Mouse (Mus musculus): ENCODE results near the gene Pip5k1b. TPM values are rescaled to one million over a fixed set of nuclear protein-coding genes. Genes with fewer than 3 reads are reported as not detected.
"Not testable (repeated sequence)": the region's sequence is repeated elsewhere in the genome, so short reads cannot be mapped to it uniquely, and the experiment has no call there.

Pip5k1b gene
- 10 to 100 TPM; 24.1 to 25.8 TPM for total RNA-seq (2021)
- long read RNA-seq, experiment 1, transcript Pip5k1b-201 (15 exons, 2,573 nt) = major isoform, 18 of 24 reads
- long read RNA-seq, experiment 1, partial matches to known transcripts = 5 of 24 reads
- long read RNA-seq, experiment 1, other reads (novel, unspliced or antisense) = 1 of 24 reads
- long read RNA-seq, experiment 2, transcript Pip5k1b-201 (15 exons, 2,573 nt) = major isoform, 16 of 24 reads
- long read RNA-seq, experiment 2, partial matches to known transcripts = 5 of 24 reads
- long read RNA-seq, experiment 2, other reads (novel, unspliced or antisense) = 3 of 24 reads

- peak in 1 of 2 experiments; percentile 36 for DNase-seq (ENCODE audit: low spot score in 2 of 2)
Measured at GRCm38 (mm10) chr19:24555466-24555903, at the start of gene Pip5k1b. Pip5k1b (minus strand) TSS chr19:24555872.

DNA sequence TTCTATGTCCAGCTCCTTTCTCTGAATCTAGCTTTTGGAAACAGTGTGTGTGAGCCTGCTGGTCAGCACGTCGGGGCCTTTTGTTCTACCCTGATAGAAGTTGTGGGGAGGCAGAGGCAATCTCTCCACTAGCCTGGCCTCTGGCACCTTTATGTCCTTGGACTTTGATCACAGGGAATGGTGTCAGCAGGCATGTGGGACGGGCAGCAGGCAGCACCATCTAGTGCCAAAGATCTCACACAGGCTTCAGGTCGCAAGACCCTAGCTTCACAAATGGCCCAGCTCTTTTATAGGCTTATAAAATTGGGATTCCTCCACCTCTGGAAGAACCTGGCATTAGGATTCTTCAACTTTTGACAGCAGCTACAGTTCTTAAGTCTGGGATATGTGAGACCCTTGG is 48.4 kb upstream of the Pip5k1b start:
- DNase-seq (ENCODE audit: low spot score in 2 of 2) = no peak

GRCm38 (mm10) chr19:24603431-24603830 is 47.8 kb upstream of the Pip5k1b start:
- no peak for DNase-seq (ENCODE audit: low spot score in 2 of 2)

- no peak for DNase-seq (ENCODE audit: low spot score in 2 of 2)
Measured at GRCm38 (mm10) chr19:24586726-24587125, 31.1 kb upstream of the Pip5k1b start.

DNA sequence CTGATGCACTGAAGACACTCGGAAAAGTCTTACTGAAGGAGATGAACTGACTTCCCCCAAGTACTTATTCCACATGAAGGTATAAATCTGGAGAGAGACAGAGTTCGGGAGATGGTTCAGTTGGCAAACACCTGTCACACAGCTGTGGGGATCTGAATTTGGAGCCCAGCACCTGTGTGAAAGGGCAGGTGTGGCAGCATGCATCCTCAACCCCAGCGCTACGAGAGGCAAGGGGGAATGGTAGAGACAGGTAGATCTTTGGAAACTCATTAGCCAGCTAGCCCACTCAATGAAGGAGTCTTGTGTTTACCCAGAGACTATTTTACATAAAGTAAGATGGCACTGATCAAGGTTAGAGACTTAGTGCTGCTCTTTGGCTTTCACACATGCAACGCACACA is 29.5 kb upstream of the Pip5k1b start:
- DNase-seq (ENCODE audit: low spot score in 2 of 2) = no peak

DNA sequence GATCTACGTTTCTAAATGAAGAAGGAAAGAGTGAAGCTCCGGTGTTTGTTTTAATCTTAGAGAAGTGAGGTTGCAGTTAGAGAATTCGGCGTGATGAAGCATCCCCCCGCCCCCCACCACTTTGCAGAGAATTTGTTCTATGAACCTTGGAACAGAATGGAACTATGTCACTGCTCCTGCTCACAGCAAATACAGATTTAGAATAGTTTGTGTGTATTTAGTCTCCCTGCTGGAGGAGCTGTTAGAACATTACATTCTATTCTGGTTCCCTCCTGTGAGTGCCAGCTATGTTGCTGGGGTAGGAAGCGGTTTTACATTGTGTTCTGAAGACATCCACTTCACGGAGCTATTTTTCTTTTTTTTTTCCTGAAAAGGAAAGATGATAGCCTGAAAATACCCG is 28.3 kb upstream of the Pip5k1b start:
- peak; percentile 5 to 12 for DNase-seq (ENCODE audit: low spot score in 2 of 2)

DNA sequence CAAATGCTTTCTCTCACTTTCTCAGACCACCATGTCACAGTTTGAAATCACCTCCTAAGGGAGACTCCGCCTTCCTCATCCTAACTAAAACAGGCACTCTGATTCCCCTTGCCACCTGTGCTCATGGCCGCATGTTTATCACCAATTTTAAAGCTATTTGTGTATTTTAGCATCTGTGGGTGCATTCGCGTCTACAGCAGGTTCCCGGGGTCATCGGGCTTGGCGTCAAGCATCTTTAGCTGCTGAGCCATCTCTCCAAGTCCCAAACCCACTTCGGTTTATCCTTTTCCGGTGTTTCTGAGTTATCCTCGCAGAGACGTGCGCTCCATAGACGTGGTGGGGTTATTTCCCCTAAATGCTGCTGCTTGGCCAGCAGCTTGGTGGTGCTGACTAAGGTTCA is 20.5 kb upstream of the Pip5k1b start:
- DNase-seq (ENCODE audit: low spot score in 2 of 2) = no peak

GRCm38 (mm10) chr19:24571756-24572181 is 16.1 kb upstream of the Pip5k1b start:
- no peak for DNase-seq (ENCODE audit: low spot score in 2 of 2)

DNA sequence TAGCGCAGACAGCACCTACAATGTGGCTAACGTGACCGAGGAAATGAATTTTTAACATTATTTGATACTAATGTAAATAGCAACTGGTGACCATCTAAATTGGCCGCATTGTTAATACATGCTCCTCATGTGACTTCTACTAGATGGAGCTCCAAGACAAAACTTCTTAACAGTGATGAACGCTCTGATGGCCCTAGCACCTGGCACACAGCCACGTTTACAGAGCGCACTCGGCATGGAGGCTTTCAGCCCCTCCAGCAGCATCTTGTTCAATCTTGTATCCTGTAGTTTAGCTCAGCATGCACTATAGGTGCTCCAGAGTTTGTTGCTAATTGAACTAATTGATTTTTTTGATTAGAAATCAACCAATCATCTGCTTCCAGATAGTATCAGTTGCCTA is 15.3 kb upstream of the Pip5k1b start:
- no peak for DNase-seq (ENCODE audit: low spot score in 2 of 2)

GRCm38 (mm10) chr19:24557456-24557855 is 1.8 kb upstream of the Pip5k1b start:
- DNase-seq (ENCODE audit: low spot score in 2 of 2) = peak in 1 of 2 experiments; percentile 10

DNA sequence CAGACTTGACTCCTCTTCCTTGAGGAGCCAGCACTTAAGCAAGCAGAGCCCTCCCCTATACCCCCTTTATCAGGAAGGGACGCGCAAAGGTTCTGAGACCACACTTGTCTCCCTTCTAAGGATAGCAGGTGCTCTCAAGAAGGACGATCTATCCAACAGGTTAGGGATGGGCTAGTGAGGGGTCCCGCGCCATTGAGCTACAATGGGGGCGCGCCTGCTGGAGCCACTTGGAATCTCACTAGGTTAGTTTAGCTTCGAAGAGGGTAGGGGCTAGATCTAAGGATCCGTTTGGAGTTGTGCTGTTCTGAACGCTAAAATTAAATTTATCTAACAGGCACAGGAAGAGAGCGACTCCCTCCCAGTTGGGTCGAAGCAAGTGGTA is 904 bp upstream of the Pip5k1b start:
- DNase-seq (ENCODE audit: low spot score in 2 of 2) = peak in 1 of 2 experiments; percentile 3

DNA sequence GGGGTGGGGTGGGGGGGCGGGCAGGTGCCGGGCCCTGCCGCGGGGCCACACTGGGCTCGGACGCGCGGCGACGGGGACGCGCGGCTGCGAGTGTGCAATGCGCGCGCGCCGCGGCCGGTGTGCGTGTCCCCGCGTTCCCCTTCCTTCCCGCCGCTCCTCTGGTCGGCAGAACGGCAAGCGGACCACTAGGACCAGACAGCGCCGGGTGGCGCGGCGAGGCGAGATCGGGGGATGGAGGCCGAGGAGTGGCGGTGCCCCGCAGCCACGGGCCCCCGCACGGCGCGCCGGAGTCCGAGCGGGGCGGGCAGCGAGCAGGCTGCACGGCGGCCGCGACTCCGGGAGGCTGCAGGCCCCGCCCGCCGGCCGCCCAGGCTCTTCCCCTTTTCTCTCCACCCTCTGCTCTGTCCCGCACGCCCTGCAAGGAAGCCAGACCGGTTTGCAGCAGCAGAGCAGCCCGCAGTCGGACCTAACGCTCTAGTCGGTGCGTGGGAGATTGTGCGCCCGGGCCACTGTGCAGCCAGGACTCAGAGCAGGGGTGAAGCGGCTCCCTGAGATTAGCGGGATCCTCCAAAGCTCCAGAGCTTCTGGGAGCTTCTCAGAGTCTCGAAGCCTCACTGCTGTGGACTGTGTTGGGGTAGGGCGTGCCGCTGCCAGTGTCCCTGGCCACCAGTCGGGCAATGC is 372 bp upstream of the Pip5k1b start:
- DNase-seq (ENCODE audit: low spot score in 2 of 2) = peak; percentile 44 to 70

- DNase-seq (ENCODE audit: low spot score in 2 of 2) = peak; percentile 5 to 15
Measured at GRCm38 (mm10) chr19:24554911-24555465, 684 bp downstream of the Pip5k1b start.

GRCm38 (mm10) chr19:24554425-24554824 is 1.2 kb downstream of the Pip5k1b start:
- DNase-seq (ENCODE audit: low spot score in 2 of 2) = no peak

DNA sequence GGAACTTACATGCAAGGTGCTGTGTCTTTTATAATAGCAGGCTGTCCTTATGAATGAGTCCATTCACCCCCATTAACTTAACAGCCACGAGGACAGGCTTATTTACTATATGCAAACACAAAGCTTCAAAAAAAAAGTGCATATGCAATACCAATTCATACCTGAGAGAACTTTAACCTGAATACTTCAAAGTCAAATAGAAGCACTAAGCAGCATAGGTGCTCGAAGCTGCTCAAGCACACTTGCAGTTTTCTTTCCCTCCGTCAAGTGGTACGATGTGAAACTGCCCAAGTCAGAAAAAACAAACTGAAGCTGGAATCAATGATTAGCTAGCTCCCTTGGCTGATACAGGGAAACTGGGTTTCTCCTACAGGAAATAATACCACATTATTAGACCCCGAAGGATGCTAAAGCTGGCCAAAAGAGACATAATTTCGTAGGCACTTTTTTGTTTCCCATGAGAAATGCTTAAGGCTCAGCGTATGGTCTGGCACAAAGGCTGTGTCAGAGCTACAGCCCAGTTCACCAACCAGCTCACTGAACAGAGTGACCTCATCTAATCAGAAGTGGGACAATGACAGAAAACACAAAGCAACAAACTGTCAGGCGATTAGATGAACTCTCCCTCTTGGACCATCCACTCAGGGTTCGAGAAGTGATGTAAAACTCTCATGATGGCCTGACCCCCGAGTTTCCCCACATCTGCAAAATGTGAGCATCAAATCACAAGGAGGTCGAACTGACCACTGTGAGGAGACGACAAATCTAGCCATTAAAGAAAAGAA is 2.2 kb downstream of the Pip5k1b start:
- no peak for DNase-seq (ENCODE audit: low spot score in 2 of 2)

DNA sequence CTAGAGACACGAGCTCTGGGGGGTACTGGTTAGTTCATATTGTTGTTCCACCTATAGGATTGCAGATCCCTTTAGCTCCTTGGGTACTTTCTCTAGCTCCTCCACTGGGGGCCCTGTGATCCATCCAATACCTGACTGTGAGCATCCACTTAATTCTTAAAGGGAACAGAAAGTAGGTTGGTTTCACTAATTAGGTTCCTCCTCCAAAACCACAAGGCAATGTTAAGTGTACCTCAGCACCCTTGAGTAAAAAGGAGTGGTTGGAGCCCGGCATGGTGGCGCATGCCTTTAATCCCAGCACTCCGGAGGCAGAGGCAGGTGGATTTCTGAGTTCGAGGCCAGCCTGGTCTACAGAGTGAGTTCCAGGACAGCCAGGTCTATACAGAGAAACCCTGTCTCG is 3.0 kb downstream of the Pip5k1b start:
- DNase-seq (ENCODE audit: low spot score in 2 of 2) = not testable (repeated sequence)

- DNase-seq (ENCODE audit: low spot score in 2 of 2) = no peak
Measured at GRCm38 (mm10) chr19:24551196-24551954, 4.3 kb downstream of the Pip5k1b start.

DNA sequence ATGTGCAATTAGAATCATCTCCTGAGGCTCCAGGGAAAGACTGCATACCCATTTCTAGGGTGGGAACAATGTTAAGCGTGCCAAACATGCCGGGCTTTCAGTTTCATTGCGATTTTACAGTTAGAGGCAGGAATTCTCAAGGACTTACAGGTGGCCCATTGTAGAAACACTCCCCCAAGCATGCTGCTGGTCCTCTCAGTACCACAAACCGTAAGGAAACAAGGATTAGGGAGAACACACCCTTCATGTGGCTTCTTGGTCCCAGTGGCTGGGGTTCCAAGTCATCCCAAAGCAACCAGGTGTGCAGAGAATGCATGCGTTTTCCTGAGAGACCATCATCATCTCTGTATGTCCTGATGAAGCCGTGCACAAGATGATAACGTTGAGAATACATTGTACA is 4.9 kb downstream of the Pip5k1b start:
- DNase-seq (ENCODE audit: low spot score in 2 of 2) = no peak

DNA sequence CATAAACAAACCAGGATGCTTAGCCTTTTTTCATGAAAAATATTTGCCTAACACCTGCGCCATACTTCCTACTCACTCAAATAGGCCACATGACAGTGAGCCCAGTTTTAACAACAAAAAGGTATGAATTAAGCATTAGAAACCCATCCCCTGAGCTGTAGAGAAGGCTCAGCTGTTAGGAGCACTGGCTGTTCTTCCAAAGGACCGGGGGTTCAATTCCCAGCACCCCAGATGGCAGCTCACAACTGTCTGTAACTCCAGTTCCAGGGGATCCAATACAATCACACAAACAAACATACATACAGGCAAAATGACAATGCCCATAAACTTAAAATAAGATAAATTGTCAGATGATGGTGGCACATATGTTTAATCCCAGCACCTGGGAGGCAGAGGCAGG is 5.7 kb downstream of the Pip5k1b start:
- no peak for DNase-seq (ENCODE audit: low spot score in 2 of 2)

GRCm38 (mm10) chr19:24548337-24548736 is 7.3 kb downstream of the Pip5k1b start:
- no peak for DNase-seq (ENCODE audit: low spot score in 2 of 2)

- DNase-seq (ENCODE audit: low spot score in 2 of 2) = no peak
Measured at GRCm38 (mm10) chr19:24546153-24546552, 9.5 kb downstream of the Pip5k1b start.

All from left cerebral cortex, adult 18-20 months (tissue).